Mouse (Mus musculus) frontal cortex, postnatal 10 days (tissue): ENCODE measurements at regions not wholly inside any gene's neighbourhood (a gene's known extent, or its start where the extent isn't known, plus 50 kb on each side); places are given as distances from the start of the nearest gene placed in this dataset.
"Not testable (repeated sequence)": the region's sequence is repeated elsewhere in the genome, so short reads cannot be mapped to it uniquely, and the experiment has no call there.

Source experiments
- DNase-seq, 2 experiments: peaks; one replicate each; pipeline ENCODE4 v3.0.0; 2022; ENCODE audit warnings: low spot score in 2 of 2, mixed read lengths in 1 of 2

- DNase-seq, result no peak
Measured at GRCm38 (mm10) chr12:104637046-104638032, 114.4 kb downstream of the Dicer1 start.

- no peak for DNase-seq
Measured at GRCm38 (mm10) chr12:104636474-104636873, 115.3 kb downstream of the Dicer1 start.

- DNase-seq, result no peak
Measured at GRCm38 (mm10) chr12:104634818-104635217, 116.9 kb downstream of the Dicer1 start.

GRCm38 (mm10) chr12:104630590-104630989, 121.2 kb downstream of the Dicer1 start:
- no peak for DNase-seq

- no peak for DNase-seq
Measured at GRCm38 (mm10) chr12:104629449-104629848, 122.3 kb downstream of the Dicer1 start.

GRCm38 (mm10) chr12:104626054-104626453, 125.7 kb downstream of the Dicer1 start:
- no peak for DNase-seq

- no peak for DNase-seq
Measured at GRCm38 (mm10) chr12:104623896-104624685, 127.7 kb downstream of the Dicer1 start.

GRCm38 (mm10) chr12:104617111-104617725, 134.5 kb downstream of the Dicer1 start:
- peak; percentile 62 to 69 for DNase-seq

GRCm38 (mm10) chr12:104614240-104614639, 137.5 kb downstream of the Dicer1 start:
- no peak for DNase-seq

GRCm38 (mm10) chr12:104609767-104610166, 136.6 kb upstream of the Gsc start:
- no peak for DNase-seq

- not testable (repeated sequence) for DNase-seq
Measured at GRCm38 (mm10) chr12:104608956-104609355, 135.8 kb upstream of the Gsc start.

GRCm38 (mm10) chr12:104607410-104607809, 134.3 kb upstream of the Gsc start:
- DNase-seq, result no peak

- no peak for DNase-seq
Measured at GRCm38 (mm10) chr12:104605535-104606399, 132.6 kb upstream of the Gsc start.

GRCm38 (mm10) chr12:104598056-104598455, 124.9 kb upstream of the Gsc start:
- DNase-seq, result no peak

- DNase-seq, result peak; percentile 53 to 54
Measured at GRCm38 (mm10) chr12:104593526-104594155, 120.5 kb upstream of the Gsc start.

- DNase-seq, result no peak
Measured at GRCm38 (mm10) chr12:104592791-104593525, 119.8 kb upstream of the Gsc start.

GRCm38 (mm10) chr12:104591571-104591970, 118.4 kb upstream of the Gsc start:
- DNase-seq, result no peak

GRCm38 (mm10) chr12:104590291-104590690, 117.2 kb upstream of the Gsc start:
- DNase-seq, result no peak

GRCm38 (mm10) chr12:104584408-104584807, 111.3 kb upstream of the Gsc start:
- no peak for DNase-seq

GRCm38 (mm10) chr12:104580796-104581195, 107.7 kb upstream of the Gsc start:
- DNase-seq, result no peak
